Mouse (Mus musculus): ENCODE measurements around the gene S100a2. TPM values are rescaled to one million over a fixed set of nuclear protein-coding genes. Genes with fewer than 3 reads are reported as not detected.
A peak's percentile ranks its signal among the peaks of the same experiment; 100 is the strongest.

The S100a2 gene
- not detected for total RNA-seq (2021)
- long read RNA-seq, experiment 1, result 0 reads
- long read RNA-seq, experiment 2, result 0 reads

DNA sequence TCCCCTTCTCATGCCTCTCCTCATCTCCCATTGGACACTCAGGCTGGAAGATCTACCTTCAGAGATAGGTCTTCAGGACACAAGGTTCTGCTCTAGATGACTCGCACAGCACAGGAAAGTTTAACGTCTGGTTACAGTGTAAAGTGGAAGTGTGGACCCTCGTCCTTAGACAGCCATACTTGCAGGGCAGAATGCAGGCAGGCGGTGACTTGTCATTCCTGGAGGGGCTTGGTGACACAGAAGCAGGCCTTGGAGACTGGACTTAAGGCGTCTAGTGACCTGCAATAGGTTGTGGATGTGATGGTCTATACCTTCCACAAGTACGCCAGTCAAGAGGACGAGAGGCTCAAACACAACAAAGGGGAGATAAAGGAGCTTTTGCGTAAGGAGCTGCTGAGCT, at the start of gene S100a2:
S100a2 (plus strand) TSS at position 301 of the 400 bp plus-strand sequence.
- DNase-seq, result no peak

DNA sequence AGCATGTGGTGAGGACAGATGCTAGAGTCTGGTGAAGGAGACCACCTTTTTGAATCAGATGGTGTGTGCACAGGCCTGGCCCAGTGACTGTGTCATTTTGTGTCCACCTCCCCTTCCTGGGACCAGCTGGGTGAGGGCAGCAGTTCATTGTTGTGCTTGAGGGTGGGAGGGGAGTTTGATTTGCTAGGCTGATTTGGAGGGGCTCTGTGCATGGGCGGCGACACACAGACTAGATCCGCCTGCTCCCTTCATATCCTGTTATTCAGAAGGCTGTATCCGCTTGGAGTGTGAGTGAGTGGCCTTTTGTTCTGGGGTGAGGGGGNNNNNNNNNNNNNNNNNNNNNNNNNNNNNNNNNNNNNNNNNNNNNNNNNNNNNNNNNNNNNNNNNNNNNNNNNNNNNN, 49.1 kb upstream of the S100a2 start:
- DNase-seq, result peak; percentile 65 to 82

DNA sequence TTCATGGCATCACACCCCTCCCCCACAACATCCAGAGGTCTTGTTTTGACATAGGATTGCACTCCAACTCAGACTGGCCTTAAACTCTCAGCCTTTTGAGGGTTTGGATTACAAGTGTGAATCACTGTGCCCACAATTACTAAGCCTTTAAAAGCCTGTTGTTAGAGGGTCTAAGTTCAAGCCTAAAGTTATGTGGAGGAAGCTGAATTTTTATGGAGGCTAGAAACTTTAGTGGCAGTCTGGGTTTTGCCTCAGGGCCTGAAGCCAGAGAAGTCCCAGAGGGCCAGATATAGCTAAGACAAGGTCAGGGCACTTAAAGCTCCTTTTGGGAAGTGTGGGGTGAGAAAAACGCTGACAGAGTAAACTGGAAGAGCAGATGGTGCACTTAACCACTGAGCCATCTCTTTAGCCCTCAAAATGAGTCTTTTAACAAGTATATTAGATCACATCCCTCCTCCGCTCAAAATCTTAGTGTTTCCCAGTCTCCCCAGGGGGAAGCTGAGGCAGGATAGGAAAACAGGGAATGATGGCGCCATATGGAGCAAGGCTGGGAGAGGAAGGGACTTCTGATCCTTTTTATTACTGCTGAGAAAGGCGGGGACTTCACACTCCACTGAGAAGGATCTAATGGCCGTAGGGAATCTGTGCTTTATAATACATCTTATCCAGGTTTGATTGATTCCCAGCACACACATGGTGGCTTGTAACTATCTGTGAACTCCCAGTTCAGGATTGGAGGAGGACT, 40.2 kb upstream of the S100a2 start:
- DNase-seq, result peak in 1 of 2 experiments; percentile 30

DNA sequence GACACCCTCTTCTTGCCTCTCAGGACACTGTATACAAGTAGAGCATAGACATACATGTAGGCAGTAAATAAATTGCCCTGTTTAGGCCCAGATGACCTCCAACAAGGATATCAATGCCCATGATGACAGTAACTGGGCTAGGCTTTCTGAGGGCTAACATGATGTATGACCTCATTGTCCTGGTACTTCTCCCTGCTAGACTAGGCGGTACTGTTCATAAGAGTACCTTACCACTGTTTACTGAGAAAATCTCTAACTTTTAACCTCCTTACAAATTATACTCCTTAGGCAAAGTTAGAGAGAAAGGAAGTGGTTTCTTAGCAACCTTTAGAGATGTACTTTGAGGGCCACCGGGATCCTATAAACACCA, 39.6 kb upstream of the S100a2 start:
- no peak for DNase-seq

DNA sequence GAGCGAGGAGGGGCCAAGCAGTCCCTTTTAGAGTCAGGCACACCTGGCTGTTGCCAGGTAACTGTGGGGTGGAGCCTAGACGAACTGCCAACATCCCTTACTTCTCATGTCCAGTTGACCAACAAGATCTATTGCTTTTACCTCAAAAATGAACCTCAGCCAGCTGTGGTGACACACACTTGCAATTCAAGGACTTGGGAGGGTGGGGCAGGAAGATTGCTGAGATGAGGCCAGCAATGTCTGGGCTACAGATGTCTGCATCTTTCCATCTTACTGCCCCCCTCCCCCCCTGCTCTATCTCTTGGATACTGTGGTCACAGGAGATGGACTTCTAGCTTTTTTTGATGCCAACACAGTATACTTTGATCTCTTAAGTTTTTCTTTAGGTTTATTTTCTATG, 37.8 kb upstream of the S100a2 start:
- no peak for DNase-seq

DNA sequence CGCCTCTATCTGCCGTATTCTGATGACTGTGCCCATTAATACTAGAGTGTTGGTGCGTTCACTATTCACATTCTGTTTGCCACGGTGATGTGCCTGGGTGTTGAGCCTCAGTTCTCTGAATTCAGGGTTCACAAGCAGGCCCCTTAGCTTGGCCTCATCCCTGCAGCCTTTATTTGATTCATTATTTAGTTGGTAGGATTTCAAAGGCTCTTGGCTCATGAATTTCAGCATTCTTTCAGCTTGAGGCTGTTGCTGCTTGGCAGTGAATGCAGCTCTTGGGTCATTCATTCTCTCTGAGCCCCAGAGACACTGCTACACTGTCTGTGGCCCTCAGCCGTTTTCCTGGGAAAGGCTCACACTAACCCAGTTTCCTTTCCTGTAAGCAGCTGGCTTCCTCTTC, 34.1 kb upstream of the S100a2 start:
- DNase-seq, result peak; percentile 39 to 63

DNA sequence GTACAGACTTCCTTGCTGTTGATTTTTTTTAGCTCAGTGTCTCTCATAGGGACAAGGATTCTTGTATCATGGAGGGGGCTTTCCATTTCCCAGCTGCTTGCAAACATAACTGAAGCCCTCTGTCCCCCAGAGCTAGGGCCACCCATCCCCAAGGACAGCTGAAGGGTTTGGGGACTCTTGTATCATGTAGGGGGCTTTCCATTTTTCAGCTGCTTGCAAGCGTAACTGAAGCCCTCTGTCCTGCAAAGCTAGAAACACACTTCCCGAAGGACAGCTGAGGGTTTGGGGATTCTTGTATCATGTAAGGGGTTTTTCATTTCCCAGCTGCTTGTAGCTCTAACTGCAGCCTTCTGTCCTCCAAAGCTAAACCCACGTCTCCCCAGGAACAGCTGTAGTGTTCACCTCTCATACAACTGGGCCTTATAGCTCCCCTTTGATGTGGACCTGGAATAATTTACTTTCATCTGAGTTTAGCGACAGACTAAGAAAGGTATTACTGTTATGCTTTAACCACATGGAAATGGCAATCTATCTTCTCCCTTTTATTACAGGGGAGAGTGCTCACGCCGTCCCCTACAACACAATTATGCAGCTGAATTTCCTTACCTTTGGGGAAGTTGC, 29.9 kb upstream of the S100a2 start, which contains the start of gene S100a3:
S100a3 (plus strand) TSS at position 571 of the 621 bp plus-strand sequence.
- no peak for DNase-seq

DNA sequence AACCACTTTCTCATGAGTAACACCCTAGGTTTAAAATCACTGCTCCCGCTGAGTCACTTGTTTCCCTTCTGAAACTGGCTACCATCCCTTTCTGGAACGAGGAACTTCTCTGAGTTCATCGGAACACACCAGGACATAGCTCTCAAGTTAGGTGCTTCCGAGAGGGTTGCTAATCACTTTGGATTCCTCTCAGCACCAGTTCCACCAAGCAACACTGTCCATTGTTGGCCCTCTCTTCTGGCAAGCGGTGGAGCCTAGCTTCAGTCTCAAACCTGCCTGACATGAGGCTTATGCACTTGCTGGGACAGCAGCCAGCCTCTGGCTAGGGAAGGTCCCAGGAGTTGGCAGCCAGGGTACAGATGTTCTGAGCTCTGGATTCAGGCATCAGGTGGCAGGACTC, 15.4 kb upstream of the S100a2 start:
- DNase-seq, result peak; percentile 50 to 65

DNA sequence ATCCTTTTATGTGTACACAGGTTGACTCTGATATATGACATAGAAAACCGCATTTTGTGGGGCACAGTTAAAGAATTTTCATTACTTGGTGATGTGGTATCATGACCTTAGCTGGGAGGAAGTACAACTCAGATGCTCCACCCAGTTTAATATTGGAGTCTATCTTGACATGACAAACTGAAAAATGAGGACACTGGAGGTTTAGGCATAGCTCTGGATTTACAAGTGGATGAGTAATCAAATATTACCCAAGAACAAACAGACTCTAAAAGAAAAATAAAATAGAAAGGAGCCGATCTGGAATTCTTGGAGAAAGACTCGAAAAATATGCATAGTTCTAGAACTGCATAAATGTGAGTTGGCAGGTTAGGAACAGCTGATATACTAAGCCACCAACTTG, 14.7 kb upstream of the S100a2 start:
- DNase-seq, result no peak

DNA sequence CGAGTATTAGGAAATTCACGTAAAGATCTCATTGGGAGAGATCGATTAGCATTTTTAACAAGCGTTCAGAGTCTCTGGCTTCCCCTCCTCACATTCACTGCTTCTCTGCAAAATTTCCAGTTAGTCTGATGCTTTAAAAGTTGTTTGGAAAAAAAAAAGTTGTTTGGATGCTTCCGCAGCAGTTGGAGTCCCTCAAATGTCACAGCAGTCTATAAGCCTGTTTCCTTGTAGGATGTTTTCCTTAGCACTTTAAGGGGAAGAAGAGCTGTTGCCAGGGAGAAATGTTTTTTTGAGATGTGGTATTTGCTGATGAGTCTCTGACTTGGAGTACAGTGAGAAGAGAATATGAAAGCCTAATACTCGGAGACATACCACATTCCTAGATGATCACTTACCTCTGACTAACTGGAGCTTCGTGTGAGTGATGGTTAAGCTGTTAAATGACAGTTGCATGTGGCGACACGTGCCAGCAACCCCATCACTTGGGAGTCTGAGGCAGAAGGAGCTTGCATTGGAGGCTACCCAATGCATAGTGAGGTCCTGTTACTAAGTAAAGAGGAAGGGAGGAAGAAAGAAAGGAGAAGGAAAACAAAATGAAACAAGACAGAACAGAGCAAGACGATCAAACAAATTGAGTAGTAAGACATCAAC, 13.6 kb upstream of the S100a2 start:
- no peak for DNase-seq

DNA sequence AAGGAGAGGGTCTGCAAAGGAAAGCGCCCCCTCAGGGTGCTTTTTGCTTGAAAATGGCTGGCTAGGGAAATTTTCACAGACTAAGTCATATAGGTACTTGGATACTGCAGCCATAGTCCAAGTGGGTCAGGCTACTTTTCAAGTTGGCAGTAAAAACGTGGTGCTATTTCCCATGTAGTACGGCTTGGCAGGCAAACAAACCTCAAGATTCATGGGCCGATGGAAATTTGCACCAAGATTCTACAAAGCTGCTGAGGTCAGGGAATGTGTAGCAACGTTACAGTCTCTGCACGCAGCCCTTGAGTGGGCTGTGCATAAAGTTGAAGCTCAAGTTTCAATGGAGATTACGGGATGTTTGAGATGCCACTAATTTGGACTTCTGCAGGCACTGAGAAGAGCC, 10.6 kb upstream of the S100a2 start:
- no peak for DNase-seq

DNA sequence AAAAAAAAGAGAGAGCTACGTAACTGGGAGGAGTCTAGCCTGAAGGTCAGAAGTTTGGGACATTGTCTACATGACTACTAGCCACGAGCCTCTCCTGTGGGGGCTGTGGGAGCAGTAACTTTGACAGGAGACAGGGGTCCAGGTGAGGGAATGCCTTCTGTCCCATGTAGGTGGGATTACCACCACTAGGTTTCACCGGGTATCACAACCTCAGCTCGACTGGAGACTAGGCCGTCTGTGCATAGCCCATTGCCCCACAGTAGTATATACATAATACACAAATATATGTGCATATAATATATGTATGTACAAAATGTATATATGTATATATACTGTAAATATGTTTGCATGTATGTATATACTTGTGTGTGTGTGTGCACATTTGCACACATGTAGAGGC, 8.9 kb upstream of the S100a2 start:
- DNase-seq, result no peak

DNA sequence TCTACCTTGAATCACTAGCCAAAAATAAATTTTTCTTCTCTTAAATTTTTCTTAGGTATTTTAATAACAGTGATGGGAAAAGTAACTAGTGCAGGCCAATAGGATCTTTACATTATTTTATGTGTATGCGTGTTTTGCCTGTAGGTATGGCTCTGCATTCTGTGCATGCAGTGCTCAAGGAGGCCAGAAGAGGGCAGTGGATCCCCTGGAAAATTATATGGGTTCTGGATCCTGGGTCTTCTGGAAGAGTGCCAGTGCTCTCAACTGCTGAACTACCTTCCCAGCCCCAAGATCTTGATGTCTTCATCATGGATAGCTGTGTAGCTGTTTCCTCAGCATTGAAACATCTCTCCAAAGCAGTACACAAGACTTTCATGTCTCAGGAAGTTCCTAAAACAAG, 7.9 kb upstream of the S100a2 start:
- no peak for DNase-seq

DNA sequence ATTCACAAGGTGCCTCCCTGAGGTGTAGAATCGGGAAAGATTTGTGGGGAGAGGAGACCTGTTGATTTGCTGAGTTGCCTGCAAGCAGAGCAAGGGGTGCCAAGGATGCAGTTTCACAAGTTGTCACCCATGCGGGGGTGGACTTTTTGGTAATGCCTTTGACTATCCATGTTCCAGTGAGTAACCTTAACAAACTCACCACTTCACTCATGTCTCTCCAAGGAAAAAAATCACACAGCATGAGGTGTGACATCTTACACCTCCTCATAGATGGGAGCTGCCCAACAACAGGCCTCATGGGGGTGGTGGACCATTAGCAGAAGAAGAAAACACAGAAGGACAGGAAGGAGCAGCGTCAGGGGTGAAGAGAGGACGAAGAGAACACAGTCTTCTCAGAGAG, 7.5 kb upstream of the S100a2 start:
- DNase-seq, result no peak

DNA sequence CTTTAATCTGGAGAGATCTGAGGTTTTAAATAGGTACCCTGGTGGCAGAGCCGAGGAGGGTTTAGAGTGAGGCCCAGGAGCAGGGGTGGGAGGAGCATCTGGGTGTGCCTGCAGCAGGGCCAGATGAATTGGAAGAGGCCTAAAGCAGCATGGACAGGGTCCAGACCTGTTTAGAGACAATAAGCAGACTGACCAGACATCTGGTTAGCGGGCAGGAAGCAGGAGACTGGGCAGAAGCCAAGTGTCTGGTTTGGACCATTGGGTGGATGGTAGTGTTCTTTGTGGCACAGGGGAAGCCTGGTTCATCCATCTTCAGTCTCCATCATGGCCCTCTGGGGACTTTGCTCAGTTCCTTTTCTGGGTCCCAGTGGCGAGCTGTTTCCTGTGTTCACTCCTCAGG, 6.2 kb upstream of the S100a2 start:
- DNase-seq, result peak in 1 of 2 experiments; percentile 72

DNA sequence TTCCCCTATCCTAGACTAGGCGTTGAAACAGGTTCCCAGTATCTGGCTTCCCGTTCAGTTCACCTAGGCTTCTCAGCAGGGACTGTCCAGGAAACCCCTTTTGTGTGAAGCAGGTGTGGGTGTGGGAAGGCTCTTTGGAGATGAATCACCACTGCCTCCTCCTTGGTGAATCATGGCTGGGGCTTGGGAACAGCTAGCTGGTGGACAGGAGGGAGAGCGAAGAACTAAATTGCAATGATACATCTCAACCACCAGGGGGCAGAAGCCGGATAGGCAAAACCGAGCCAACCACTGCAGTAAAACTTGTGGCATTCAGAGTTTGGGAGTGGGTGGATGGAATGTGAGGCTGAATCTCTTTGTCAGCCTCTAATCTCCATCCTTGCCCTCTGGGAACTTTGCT, 4.5 kb upstream of the S100a2 start:
- DNase-seq, result peak; percentile 82 to 84

DNA sequence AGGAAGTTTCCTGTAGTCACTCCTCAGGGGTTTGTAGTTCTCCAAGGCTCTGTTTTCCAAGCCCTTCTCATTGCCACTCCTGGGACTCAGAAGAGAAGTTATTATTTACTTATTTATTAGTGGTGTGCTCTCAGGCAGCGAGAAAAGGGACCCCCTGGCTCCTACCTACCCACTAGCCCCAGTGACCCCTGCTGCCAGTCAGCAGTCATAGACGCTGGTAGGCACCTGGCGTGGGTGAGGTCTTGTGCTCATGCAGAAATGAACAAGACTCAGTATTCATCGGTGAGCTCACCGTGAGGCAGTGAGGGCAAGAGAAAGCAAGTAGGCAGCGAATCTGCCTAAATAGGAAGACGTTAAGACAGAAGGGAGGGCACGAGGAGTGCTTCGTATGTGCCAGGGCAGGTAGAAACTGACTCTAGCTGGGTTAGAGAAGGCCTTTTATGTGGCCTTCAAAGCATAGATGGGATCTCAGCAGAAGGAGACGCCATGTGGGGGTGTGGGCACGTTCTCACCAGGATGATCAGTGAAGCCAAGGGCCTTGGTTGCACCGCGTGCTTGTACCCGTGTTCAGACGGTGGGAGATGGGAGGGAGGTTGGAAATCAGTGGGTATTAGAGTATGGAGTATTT, 3.9 kb upstream of the S100a2 start:
- DNase-seq, result no peak

DNA sequence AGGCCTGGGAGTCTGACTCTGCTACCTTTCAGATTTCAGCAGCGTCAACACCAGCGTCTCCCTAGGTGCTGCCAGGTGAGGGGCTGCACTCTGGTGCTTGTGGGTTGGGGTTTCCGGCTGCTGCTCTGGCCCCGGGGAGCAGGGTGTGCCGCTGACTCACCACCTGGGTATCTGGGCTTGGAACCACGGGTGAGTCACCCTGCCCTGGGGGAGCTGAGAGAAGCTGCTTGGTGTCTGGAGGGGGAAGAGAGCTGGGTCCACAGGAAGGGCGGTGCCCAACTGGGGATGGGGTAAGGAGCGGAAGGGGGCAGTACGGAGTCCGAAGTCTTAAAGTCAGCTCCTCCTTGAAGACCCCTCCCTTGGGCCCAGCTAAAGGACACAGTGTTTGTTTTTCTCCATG, 3.1 kb upstream of the S100a2 start:
- DNase-seq, result peak; percentile 78 to 92

DNA sequence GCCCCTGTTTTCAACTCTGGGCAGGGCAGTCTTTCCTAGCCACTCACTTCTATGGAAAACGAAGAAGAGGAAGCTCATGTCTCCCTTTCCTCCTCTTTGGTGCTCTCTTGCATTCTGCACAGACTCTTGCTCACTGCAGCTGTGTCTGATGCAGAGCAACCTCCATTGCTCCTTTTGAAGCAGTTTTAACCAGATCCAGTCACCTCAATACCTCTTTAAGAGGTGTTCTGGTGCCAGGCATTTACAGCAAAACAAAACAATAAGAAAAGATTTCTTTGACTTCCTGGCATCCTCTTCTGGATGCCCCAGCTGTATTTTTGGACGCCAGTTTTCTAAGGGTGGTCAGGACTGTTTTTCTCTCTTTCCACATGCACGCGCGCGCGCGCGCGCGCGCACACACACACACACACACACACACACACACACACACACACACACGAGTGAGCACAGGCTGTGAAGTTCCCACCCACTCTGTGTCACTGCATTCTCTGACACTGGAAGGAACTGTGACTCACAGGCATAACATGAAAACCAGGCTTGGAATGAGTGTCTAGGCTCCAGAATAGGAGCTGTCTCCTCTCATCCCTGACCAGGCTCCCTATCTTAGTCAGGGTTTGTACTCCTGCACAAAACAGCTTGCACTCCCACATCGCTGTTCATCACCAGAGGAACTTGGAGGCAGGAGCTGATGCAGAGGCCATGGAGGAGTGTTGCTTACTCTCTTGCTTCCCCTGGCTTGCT, 2.5 kb upstream of the S100a2 start:
- DNase-seq, result peak; percentile 47 to 71

DNA sequence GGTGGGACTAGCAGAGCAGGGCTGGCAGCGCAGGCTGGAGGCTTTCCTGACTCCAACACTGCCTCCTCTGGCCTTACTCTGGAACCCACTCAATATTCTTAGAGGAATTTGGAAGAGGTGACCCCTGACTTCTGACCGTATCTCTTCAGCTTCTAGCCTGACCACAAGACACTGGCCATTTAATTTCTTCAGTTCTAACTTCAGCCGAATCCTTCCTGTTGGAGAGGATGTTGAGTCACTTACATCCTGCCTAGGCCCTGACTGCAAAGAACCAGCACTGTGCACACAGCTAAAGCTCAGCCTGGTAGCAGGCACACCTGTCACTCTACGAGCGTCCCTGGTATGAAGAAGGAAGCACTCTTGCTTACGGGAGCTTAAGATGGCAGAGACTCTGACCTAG, 657 bp upstream of the S100a2 start:
- DNase-seq, result no peak

DNA sequence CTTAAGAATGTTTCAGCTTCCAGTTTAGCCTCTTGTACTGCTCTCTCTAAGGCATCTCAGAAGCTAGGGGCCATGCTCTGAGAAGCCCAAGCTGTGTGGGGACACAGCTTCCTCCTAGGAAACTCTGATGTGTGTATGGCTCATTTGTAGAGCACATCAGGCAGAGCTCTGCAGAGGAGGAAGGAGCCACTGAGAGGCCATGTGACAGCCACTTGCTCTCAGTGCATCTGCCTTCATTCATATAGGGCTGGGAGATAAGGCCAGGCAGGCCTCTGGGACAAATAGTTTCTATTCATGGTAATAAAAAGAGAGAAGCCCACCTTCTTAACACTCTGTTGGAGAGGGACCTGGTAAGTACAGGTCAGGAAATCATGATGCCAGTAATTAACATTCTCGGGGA, 4.4 kb downstream of the S100a2 start:
- DNase-seq, result no peak

DNA sequence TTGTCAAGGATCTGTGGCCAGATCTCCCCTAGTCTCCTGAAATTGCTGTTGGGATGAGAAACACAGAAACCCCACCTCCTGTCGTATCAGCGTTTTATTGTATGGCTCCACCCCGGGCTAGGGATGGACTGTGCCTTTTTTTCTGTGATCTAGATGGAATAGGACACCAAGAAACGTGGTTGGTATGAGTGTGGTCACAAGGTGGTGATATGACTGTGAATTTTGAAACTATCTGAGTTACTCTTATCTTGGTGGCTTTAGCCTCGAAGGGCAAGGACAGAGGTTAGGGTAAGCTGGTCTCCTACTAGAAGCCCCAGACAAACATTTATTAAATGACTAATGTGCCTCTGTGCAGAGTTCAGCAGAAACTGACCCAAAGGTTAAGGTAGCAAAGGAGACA, 5.5 kb downstream of the S100a2 start:
- no peak for DNase-seq

All from heart, adult 18-20 months (tissue).